11 mouse cellular contexts compared by ENCODE assay signal in the genomic region with DNA sequence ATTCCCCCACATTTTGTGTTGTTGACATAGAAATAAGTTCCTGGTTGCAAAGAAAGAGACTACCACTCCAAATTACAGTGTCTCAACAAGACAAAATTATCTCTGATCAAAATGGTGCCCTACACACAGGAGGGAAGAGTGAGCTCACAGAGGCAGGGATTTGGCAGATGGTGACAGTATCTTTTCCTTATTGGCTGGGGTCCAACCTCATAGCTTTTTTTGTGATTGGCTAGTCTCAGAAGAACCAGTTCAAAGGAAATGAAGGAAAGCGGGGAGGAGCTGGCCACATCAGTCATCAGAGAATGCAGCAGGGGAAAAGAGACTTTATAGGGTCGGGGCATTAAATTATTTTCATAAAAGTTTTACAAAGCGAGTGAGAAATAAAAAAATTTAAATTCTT.
"Had no signal": no experiment of that assay in that cellular context is flagged by ENCODE, and none has a peak within 500 bp of the region (broad histone marks: within the 10 kb centered on the region; RNA-seq: fewer than 3 reads in every experiment).

No protein-coding gene starts in this region.

- H3K36me3 ChIP-seq: limb, embryonic 15.5 days; liver, embryonic 12.5 days; midbrain, embryonic 10.5 days had no signal

- H3K4me3 ChIP-seq: limb, embryonic 15.5 days; liver, embryonic 12.5 days; midbrain, embryonic 10.5 days had no signal

- H3K9ac ChIP-seq: limb, embryonic 15.5 days; liver, embryonic 12.5 days had no signal

- H3K4me2 ChIP-seq: limb, embryonic 15.5 days; liver, embryonic 12.5 days had no signal

- ATAC-seq: intestine, embryonic 16.5 days; liver, embryonic 12.5 days had no signal

- H3K9me3 ChIP-seq: limb, embryonic 15.5 days; liver, embryonic 12.5 days; midbrain, embryonic 10.5 days had no signal

- H3K4me1 ChIP-seq: limb, embryonic 15.5 days; liver, embryonic 12.5 days; midbrain, embryonic 10.5 days had no signal

- H3K27ac ChIP-seq: limb, embryonic 15.5 days; liver, embryonic 12.5 days; midbrain, embryonic 10.5 days; stomach, postnatal 0 days had no signal

- H3K27me3 ChIP-seq: limb, embryonic 15.5 days; liver, embryonic 12.5 days had no signal

- DNase-seq: kidney, adult 2 months; kidney, postnatal 36 days; layer of hippocampus, adult 9-11 months; layer of hippocampus, postnatal 36 days; lung, postnatal 4 days; thymus, postnatal 4 days had no signal
